Mouse (Mus musculus) heart, adult 8-10 months (tissue): ENCODE results near the gene Gpatch8. TPM values are rescaled to one million over a fixed set of nuclear protein-coding genes. Genes with fewer than 3 reads are reported as not detected.

Source experiments
- DNase-seq: peaks from one replicate; pipeline ENCODE4 v3.0.0; 2022; ENCODE audit warnings: low spot score
- total RNA-seq, 4 experiments: library from RNA; stranded (reverse); gene quantifications; 2 replicates each; pipeline ENCODE4 v1.2.4; 2022

The Gpatch8 gene
- total RNA-seq, 4 experiments from 2014 or later, result 16.4 to 22.3 (median 17.8) TPM

DNA sequence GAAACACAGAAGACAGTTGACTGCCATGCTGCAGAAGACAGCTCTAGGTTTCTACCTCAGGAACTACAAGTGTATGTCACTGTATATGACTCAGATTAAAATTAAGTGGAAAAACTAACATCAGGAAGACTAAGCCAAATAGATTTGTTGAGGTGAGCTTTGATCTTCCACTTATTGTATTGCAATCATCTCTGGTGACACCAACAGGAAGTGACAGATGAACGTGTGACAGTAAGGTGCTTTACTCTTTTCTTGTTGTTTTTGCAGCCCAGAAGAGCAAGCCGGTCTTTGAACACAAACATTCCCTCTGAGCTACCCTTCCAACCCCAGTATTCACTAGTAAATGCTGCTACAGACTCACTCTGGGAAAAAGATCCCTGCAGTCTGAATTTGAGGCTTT, 59.5 kb downstream of the Gpatch8 start:
- DNase-seq, result no peak

DNA sequence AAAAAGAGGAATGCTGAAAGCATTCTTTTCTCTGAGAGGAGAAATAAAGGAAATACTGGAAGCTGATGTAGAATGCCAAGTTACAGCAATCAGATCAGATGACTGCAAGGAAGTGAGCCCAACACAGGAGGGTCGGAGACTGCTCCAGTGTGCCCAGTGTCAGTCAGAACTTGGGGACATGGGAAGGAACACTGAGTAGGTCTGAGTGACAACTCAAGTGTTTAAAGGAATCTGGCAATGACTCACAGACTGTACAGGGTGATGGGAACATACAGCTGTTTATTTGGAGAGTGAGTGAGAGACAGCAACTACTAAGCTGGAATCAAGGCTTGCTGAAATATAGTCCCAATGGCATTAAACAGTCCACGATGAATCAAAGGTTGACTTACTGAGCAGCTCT, 60.0 kb downstream of the Gpatch8 start:
- DNase-seq, result no peak

DNA sequence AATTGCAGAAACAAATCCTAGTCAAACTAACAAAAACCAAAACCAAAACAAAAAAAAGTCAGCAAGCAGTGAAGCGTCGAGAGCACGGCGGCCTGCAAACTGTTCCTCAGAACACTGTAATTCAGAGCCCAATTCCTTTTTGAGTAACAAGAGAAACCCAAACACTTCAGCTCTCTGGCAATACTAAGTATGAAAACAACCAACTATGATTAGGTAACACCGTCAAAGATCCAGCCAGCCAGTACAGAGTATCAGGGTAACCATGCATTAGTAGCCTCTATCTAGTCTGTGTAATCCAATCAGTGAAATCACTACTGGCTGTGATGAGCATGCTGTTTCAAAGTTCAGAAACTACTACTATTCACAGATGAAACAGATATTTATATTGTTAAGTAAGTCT, 60.5 kb downstream of the Gpatch8 start:
- no peak for DNase-seq

DNA sequence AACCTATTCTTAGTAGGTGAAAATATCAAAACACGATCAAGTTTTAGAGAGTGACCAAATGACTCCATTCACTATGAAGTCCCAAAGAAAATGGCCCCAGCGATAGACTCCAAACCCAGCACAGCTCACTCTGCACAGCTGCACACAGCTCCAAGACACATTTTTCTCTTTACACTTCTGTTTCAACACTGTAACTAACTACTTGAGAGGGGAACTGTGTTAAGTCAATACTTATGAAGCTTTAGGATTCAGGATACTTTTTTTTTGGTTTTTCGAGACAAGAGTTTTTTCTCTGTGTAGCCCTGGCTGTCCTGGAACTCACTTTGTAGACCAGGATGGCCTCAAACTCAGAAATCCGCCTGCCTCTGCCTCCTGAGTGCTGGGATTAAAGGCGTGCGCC, 61.1 kb downstream of the Gpatch8 start:
- DNase-seq, result no peak

DNA sequence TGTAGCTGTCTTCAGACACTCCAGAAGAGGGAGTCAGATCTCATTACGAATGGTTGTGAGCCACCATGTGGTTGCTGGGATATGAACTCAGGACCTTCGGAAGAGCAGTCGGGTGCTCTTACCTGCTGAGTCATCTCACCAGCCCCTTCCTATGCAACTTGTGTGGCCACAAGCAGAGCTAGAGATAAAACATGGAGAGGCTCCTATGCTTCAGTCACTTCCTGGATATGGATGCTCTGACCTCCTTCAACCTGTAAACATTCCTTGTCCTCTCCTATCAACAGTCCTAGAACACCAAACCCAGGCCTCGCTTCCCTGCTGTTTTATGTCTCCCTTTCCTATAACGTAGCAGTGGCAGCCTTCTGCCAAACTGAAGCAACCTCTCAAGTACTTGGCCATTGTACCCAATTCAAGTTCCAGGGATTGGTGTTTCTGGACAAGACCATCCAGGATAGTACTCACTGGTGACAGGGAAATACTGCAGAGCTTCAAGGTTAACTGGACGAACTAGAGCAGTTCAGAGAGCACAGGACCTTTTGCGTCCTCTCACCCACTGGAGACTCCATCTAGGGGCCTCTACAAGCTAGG, 62.0 kb downstream of the Gpatch8 start:
- DNase-seq, result peak; percentile 19

DNA sequence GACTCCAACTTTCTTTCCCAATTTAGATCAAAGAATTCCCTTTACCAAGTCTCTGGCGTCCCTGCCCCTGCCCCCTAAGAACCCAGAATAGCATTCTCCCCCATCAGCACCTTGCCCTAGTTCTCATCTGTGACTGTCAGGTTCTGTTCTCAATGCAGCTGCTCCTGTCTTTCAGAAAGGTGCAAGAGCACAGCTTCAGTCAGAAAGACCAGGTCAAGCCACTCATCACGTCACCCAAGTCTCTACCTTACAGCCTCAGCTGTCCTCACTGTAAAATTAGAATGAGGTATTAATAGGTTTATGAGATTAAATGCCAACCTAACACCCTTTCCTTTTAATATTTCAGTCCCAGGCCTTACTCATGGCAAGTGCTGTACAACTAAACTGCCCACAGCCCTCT, 63.0 kb downstream of the Gpatch8 start:
- DNase-seq, result no peak

DNA sequence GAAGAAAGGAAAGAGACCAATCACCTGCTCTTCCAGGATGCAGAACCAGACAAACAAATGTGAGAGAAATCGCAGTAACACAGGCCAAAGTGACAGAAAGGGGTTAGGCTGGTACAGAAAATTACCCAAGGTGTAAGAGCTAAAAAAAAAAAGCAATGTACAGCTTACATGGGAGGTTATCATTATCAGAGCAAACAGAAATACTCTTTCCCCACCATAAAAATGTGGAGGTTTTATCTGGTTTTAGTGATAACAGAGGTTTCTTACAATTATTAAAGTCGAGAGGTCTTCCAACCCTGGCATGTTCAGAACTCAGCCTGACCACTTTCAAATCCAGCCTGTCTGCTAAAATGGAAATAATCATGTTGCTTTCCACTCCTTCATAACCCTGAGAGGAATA, 68.3 kb downstream of the Gpatch8 start:
- no peak for DNase-seq

DNA sequence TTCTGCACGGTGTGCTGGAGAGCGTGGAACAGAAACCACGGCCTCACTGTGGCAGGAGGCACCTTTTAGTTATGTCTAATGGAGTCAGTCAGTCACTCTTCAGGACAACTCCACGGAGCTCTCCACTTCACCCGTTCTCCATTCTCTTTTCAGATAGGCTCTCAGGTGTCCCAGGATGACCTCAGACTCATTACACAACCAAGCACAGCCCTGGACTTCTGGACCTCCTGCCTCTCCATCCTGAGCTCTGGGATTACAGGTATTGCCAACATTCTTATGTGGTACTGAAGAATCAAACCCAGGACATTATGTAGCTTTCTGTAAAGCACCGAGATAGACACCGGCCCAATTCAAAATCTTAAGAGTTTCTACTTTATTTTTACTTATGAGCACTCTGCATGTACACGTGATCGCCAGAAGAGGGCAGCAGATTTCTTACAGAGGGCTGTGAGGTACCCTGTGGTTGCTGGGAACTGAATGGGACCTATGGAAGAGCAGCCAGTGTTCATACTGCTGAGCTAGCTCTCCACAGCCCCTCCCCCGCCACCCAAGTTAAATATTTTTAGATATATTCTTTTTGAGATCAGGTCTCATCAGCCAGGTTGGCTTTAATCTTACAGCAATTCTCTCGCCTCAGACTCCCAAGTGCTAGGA, 69.3 kb downstream of the Gpatch8 start:
- peak; percentile 53 for DNase-seq

DNA sequence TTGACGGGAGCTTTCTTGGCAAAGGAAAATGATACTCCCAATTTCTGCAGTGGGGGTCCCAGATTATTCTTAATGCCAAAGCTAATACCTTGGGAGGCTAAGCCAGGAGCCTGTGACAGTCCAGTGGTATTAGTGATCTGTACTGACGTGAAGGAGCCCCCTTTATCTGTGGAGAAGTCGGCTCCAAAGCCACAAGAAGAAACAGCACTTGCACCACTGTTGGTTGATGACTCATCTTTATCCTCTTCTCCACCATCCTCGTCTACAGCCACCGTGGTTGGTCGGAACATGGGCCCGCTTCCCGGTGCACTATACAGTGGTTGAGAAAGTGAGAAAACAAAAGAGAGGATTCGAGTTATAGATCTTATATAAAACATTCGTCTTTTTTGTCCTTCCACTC, 74.4 kb downstream of the Gpatch8 start:
- no peak for DNase-seq

DNA sequence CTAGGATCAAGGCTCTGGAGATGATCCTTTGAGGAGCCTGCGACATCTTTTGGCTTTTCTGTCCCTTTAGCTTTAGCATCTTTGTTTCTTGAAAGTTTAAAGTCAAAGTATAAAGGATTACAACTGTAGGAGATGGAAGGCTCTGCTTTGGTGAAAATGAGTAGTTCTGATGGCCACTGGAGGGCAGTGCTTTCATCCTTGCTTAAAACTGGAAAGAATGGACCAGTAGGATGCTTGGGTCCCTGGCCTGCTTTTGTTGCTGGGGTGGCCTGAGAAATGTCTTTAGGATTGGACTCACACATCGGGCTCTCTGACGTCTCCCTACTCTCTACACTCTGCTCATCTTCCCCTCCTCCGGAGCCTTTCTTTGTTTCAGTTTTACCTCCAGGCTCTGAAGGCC, 75.3 kb downstream of the Gpatch8 start:
- no peak for DNase-seq

DNA sequence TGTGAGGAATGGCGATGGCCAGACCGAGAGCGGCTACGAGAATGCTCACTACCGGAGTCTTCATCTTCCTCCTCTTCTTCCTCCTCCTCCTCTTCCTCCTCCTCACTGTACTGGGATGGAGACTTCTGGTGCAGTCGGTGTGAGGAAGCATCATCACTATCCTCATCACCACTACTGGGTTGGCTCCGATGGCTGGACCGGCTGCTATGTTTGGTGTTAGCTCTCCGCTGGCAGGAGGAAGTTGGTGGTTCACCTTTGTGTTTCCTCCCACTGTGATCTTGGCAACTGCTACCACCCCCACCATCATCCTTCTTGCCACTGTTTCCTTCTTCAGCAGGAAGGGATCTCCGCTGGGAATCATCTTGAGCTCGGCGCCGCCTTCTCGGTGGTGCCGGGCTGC, 76.1 kb downstream of the Gpatch8 start:
- no peak for DNase-seq

DNA sequence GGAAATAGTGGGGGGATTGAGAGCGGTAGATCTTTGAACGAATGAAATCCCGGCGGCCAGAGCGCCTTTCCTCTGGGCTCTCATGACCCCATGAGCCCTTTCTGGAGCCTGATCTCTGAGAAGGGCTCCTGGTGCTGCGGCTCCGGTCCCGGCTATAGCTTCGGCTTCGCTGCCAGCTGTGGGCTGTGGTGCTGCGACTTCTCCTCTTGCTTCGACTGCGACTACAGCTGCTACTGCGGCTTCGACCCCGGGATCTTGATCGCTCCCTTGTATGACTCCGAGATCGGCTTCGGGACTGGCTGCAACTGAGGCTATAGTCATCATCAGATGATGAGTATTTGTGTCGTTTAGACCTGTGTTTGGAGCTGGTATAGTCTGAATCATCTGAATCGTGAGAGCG, 76.6 kb downstream of the Gpatch8 start:
- no peak for DNase-seq

DNA sequence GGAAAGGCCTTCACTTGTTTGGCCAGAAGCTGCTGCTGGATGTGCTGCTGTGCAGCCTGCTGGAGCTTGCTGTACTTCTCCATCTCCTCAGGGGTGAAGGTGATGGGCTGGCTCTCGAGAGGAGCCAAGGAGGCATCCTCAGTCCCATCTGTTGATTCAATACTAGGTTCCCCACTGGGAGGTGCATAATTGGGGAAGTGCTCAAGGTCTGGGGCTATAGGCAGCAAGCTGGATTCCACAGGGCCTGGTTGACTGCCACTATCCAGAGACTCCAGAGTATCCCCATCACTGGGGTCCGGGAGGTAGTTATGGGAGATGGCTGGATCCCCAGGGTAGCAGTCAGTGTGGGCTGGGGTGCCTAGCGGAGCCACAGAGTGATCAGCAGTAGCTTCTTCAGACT, 77.5 kb downstream of the Gpatch8 start:
- no peak for DNase-seq

DNA sequence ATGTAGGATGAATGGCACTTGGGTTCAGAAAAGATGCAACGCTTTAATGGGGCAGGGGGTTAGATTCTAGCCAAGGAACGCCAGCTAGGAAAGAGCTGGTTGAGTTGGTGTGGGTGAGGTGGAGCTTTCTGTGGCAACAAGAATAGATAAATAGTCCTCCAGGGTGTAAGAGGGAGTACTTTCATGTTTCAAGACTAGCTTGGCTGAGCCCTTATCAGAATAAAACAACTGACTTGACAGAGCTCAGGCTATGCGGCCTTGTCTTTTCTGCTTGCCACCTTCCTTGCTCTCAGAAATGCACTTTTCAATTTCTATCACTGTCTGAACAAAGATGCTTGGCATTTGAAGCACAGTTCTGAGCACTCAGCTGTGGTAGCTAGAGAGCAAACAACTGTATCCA, 81.2 kb downstream of the Gpatch8 start:
- no peak for DNase-seq

DNA sequence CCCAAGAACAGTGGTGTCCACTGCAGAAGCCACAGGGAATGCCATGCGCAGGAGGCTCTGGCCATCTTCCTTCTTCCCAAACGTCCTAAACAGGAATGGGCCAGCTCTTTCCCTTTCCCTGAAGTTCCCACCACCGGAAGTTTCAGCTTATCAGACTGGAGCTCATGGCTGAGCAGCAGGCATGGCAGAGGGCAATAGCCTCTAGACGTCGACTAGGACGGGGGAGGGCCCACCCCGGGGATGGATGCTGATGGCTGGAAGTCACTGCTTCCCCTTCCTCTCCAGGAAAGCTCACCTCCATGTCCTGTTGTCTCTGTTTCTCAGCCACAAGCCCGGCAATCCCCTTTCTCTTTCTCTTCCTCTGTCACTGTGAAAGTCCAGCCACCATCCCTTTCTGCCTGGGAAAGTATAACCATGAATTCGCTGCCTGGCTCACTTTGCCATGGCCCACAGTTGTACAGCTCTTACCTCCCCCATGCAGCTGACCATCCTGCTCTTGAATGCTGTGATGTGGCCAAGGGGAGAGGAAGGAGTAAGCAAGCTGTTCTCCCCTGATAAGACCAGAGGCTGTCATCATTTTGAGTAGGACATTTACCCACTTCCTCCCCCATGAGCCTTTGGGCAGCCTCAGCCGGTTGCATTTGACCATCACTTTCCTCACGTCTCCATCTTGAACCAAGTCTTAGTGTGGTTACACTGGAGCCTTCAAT, 86.4 kb downstream of the Gpatch8 start, which contains the start of gene Itga2b:
Gene Itga2b, minus strand, starts transcription at position 475 of the 710 bp plus-strand sequence.
- DNase-seq, result no peak

DNA sequence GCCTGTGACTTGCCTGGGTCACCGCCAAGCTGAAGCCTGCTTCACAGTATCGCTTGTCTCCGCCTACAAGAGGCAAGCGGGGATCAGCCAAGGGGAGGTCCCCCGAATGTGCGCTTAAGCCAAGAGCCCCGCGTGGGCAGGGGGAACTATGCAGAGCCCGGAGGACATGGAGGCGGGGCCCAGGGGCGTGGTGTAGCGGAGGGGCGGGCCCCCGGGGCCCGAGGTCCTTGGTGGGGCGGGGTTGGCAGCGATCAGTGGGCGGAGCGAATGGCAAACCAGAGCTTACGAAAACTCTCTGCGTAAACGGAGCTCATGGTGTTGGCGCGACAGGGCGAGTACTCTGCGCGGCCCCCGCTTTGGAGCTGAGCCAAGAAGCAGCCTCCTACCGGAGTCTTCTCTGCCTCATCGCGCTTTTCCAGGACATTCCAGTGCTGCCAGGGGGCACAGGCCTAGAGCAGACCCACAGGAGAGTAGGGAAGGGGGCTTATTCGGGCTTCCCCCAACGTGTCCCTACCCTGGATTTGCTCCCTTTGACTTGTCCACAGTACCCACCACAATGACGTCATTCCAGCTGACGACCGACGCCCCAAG, 89.1 kb downstream of the Gpatch8 start:
- DNase-seq, result peak; percentile 97

DNA sequence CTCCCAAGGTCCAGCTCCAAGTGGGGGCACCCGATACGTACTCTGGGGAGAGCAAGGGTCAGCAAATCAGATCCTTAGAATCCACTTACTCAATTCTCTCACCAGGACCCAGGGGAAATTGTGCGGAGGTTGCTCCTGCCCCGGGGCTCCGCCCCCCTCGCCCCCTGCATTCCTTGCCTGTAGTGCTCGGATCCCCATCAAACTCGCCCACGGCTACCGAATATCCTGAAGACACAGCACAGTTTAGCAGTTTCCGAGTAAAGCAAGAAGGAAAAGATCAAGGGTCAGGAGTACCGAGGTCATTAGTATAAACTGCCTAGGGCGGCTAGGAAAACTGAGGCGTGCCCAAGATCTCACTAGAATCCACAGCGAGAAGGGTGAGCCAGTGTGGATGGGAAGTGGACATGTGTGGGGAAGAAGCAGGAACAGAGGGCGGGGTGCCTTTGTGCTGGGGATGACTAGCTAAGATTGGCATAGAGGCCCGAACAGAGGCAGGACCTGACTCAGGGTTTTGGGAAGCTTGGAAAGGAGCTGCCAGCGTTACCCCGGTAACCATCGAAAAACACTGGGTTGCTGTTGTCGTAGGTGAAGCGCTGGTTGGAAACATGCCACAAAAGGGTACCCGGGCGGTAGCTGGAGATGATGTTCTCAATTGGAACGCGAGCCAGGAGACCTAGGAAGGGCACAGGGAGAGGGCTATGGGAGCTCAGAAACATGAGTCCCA, 90.3 kb downstream of the Gpatch8 start:
- peak; percentile 55 for DNase-seq

DNA sequence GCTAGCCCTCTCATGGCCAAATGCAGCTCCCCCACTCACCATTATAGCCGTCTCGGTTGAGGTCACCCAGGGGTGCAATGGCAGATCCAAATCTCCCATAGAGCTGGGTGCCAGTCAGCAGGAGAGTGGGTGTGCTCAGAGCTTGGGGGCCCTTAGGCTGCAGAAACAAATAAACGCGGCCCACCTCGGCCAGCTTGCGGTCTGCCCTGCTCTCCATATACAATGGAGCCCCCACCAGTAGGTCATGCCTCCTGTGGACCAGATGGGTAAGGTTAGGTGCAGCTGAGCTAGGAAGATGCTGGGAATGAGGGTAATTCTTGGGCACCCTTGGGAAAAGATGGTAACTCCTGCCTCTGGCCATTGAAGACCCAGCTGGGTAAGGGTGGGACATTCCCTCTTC, 91.3 kb downstream of the Gpatch8 start:
- DNase-seq, result no peak

DNA sequence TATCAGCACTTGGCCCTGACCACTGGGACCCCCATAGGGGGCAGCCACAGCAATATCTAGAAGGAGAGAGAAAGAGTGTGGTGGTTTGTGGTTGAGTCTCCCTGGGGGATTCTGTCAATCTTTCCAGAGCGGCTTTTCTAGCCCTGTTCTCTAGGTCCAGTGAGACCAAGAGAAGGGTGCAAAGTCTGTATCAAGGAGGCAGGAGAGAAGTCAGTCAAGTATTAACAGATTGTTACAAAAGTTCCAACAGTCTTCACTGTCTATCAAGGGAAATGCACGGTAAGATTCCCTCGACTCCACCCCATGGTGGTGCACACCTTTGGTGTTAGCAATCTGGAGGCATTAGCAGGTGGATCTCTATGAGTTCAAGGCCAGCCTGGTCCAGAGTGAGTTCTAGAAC, 94.4 kb downstream of the Gpatch8 start:
- no peak for DNase-seq

DNA sequence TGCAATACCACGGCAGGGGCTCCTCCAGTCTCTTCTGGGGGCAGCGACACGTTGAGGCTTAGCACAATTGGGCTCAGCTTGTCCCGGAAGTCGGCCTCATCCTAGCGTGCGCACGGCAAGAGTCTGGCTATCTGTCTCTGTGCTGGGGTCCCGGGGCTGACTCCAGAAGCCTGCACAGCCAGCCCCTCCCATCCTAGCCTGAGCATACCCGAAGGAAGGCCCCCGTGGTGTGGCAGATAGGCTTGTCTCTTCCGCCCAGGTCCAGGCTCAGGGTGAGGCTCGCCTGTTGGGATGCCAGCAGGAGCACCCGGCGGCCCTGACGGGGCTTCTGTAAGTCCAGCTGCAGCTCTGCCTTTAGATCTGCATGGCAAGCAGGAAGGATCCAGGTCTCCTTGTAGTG, 95.7 kb downstream of the Gpatch8 start:
- no peak for DNase-seq

DNA sequence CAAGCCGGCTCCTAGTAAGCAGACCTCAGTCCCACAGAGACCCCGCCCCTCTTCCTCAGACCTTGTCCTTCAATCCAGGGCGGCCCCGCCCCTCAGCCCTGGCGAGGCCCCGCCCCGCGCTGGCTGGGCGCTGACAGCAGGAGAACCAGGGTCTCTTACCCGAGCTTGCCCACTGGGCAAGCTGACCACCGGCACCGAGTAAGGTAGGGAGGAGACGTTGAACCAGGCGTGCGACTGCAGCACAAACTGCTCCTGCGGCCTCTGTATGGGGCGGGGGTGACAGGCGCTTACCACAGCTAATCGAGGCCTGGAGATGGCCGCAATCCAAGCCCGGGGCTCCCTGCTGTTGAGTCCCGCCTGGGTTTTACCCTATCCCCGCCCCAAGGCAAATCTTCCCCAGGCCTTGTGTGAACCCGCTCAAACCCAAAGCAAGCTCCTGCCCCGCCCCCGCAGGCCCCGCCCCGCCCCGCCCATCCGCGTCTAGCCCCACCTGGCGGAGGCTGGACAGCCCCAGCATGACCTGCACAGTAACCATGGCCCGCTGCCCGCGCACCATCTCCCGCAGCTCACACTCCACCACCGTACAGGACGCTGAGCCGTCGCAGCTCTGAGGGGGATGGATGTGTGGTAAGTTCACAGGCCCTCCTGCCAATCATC, 100.3 kb downstream of the Gpatch8 start:
- DNase-seq, result no peak

DNA sequence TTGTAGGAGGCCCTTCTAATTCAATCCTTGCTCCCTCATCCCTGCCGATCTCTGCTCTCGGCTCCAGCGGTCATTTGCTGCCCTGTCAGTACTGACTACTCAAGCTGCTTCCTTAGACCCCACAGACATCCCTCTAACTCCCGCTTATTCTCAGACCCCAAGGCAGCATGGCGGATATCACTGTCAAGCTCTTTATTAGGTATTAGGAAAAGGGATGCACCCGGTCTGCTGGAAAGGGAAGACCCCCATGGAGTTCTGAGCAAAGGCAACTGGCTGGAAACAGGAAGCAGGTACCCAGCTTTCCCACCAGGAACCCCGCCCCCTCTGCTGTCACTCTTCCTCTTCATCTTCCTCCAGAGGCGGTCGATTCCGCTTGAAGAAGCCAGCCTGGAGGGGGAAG, 103.1 kb downstream of the Gpatch8 start:
- no peak for DNase-seq
